Mouse (Mus musculus) heart, adult 8-10 months (tissue): Measurements from ENCODE around the gene Ampd2. TPM values are rescaled to one million over a fixed set of nuclear protein-coding genes. Genes with fewer than 3 reads are reported as not detected.
A peak's percentile ranks its signal among the peaks of the same experiment; 100 is the strongest.

Source experiments
- DNase-seq: peaks from one replicate; pipeline ENCODE4 v3.0.0; 2022; ENCODE audit warnings: low spot score
- total RNA-seq, 4 experiments: library from RNA; stranded (reverse); gene quantifications; 2 replicates each; pipeline ENCODE4 v1.2.4; 2022

Gene Ampd2
- total RNA-seq, 4 experiments from 2014 or later = 3.9 to 5.2 (median 4.7) TPM

DNA sequence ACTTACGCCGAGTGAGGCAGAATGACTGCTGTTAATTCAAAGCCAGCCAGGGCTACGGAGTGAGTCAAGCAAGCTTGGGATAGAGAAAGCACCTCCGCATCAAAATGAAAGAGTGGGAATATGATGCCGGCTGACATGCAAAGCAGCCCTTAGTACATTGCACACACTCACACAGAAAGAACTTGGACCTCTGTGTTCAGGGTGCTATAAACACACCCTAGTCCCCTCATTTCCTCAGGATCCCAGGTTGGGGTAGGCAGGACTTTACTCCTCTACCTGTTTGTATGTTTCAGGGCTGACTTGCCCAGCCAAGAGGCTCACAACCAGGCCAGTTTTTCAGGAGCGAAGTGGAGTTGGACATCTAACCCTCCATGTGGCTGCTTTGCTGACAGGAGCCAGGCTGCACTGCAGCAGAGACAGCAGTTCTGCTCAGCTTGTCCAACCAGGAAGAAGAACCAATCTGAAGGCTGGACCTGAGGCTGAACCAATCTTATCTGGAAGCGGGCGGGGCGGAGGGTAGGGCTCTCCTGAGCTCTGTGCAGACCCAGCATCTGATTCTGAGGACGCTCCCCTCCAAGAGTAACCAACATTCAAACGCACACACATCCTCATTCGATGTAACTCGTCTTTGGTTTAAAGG lies 17.1 kb downstream of the Ampd2 start:
- peak; percentile 36 for DNase-seq

DNA sequence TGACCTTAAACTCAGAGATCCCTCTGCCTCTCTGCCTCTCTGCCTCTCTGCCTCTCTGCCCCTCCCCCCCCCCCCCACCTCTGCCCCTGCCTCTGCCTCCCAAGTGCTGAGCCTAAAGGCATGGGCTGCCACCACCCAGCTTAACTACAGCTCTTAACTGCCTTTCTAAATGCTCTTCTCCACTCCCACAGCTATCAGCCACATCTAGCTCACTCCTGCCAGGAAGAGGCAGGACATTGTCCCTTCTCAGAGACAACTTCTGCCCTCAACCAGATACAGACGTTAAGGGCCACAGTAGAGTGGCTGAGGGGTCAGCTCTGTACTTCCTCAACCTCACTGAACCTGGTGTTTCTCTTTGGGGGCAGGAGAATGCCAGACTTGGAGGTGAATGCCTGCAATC lies 17.6 kb downstream of the Ampd2 start:
- DNase-seq = no peak

DNA sequence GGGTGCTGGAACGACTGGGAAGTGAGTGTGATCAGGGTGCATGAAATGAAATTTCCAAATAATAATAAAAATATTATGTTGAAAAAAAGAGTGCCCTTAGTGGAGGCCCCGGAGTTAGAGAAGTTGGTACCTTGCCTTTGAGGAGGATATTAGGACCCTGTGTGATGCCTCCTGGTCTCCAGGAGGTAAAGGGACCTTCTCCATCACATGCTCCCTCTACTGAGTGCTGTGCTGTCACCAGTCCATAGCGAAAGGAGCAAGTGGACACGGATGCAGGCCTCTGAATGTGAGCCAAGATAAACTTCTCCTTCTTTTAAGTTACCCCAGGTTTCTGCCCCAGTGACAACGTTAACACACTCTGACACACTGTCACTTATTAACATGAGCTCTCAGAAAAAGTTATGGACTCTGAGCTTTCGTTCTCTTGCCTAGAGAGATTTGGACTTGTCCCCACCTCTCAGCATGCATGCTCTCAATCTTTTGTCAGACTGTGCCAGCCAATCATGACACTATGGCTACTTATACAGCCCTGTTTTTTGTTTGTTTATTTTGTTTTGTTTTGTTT lies 19.0 kb downstream of the Ampd2 start:
- DNase-seq = no peak

DNA sequence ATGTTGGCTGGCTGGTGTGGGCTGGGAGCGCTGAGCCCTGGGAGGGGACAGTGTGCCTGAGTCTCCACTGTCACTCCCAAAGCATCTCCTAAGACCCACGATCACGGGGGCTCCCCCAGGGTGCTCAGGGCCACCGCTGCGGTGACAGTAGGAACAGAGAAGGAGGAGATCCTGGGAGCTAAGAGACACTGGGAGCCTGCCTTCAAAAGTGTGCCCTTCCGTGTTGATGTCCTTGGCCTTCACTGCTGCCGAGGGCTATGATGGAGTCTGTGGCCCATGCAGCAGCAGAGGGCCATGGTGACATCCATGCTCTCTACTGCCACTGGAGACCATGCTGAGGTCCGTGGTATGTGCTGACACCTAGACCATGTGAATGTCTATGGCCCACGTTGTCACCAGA lies 20.9 kb downstream of the Ampd2 start:
- no peak for DNase-seq

DNA sequence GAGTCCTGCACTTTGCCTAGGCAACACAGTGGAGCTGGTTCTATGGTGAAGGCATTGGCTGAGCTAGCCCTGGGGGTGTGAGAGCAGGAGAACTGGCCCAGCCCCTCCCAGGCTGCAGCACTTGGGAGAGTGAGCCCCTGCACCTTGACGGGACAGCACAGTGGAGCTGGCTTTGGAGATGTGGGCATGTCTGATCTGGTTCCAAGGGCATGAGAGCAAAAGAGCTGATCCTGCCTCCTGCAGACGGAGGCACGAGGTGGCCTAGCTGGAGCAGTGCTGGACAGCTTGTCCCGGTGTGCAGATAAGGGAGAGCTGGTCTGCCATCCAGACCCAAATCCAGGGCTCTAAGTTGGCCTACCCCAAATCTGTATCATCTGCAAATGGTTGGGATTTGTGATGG lies 21.8 kb downstream of the Ampd2 start:
- no peak for DNase-seq

DNA sequence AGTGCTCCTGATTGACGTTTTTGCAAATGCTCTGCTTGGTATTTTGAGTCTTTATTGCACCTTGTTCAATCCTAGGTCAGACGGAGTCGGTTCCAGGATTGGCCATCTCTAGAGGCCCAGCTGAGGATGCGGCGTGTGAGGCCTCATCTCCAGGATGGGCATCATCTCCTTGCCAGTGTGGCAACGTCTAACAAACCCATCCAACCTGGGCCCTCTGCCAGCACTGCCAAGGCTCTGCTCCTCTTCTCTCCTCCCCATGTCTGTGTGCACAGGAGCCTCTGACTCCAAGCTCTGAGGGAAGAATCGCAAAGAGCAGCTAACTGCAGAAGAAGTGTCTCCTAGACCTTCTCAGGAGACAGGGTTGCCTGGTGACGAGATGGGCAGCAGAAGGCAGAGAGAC lies 23.8 kb downstream of the Ampd2 start:
- DNase-seq = no peak

DNA sequence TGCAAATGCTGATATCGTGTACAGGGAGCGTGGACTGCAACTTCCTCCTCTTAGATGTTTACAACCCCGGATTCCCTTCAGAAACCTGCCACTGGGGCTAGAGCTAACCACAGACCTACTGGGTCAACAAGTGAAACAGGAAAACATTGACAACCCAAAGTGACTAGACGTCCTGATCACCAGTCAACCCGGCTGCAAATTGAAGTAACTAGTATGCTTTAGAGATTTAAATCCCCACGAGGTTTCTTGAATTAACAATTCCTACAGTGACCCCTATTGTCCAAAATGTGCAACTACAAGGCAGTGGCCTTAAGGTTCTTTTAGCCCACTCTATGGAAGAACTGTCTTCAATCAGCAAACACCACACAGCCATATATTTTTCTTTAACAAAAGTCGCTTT lies 25.0 kb downstream of the Ampd2 start:
- peak; percentile 74 for DNase-seq

DNA sequence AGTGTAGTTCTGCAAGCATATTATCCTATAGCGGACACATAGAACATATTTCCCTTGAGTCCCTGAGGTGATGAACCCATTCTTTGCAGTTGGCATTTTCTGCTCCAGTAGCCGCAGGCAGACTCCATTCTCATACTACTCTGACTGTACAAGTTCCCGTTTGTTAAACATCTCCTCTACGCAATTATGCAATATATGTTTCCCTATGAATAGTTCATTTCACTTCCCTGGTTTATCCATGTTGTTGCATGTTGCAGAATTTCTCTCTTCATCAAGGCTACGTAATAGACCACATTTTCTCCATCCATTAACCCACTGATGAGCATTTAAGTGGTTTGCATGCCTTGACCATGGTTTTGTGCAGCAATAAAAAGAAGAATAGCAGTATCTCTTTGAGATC lies 36.0 kb downstream of the Ampd2 start:
- DNase-seq = no peak

DNA sequence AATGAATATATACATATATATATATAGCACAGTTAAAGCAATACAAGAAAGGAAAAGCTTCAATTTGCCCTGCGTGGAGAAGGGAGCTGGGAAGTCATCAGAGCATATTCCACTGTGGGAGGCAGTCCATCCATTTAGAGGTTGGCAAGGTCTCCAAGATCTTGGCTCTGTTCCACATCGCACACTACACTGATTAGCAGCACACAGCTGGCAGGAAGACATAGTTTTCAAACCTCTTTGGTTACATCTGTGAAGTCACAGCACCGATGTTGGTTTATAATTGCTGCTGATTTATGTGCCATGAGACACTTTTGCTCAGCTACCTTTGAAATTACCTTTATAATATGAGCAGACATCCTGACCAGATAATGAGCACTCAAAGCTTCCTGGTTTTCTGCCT lies 38.1 kb downstream of the Ampd2 start:
- no peak for DNase-seq

DNA sequence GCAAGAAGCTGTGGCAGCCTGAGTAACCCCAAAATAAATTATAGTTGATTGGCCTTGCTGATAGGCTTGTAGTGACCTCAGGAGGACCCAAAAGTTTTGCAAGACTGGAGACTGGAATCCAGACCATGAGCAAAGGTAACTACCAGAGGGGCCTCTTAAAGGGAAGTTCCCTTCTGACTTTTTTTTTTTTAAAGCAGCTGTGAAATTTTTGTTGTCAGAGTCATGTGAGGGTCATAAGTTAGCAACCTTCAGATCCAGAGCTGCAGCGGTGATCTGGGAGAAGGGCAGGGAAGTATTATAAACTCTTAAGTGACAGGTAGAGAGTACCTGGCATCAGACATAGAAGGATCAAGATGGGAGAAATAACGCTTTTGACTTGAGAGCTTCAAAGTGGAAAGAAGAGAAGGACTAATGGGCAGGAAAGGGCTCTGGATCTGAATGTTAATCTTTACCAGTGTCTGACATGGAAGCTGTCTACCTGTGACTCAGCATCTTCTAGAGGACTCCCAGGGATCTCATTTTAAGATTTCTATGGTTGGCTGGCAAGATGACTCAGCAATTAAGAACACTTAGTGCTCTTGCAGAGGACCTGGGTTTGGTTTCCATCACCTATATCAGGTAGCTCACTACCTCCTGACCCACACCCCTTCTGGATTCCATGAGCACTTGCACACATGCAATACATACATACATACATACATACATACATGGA lies 39.4 kb downstream of the Ampd2 start:
- DNase-seq = no peak

DNA sequence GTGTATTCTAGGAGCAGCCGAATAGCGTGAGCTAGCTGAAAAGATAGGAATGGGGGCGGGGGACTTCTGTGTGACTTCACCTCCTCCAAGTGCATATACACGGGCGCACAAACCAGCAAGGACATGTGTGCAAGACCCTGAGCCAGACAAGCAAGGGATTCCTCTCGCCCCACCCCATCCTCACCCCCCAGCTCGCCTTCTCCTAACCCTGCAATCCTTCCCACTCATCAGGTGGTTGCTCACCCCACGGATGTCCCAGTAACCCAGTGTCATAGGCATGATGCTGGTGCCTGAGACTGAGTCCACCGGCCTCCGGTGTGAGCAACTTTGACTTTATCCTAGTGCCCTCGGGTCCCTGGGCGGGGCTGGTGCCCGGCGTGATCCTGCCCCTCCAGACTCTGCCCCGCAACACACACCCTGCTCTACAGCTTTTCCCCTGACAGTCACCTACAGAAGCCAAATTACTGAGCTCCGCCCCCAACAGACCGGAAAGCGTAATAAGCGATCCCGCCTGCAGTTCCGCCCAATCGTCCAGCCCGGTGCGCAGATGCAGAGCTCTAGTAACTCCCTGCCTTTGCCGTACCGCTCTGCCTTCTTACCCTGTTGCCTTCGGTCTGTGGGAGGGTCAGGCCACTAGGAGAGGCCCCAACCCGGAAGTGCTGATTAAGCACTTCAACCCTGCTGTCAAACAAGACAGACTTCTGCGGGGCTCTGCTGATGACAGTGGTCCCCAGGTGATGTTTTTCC lies 41.9 kb downstream of the Ampd2 start, which contains the start of gene Gstm4:
TSS of gene Gstm4 (minus strand) at position 501 of the 747 bp plus-strand sequence.
- DNase-seq = peak; percentile 94

DNA sequence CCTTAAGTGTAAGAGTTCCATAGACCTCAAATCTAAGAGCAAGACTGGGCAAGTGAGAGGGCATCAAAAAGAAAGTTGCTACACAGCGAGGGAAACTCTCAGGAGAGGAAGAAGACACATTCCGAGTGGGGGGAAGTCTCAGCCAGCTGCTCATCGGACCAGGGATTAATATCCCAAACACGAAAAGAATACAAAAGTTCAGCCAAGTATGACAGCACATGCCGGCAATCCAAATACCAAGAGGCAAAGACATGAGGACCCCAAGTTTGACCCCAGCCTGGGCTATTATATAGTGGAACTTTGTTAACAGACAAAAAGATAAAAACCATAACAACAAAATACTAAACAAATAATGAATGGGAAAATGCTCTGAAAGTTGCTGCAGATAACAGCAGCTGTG lies 53.3 kb downstream of the Ampd2 start:
- peak; percentile 41 for DNase-seq

DNA sequence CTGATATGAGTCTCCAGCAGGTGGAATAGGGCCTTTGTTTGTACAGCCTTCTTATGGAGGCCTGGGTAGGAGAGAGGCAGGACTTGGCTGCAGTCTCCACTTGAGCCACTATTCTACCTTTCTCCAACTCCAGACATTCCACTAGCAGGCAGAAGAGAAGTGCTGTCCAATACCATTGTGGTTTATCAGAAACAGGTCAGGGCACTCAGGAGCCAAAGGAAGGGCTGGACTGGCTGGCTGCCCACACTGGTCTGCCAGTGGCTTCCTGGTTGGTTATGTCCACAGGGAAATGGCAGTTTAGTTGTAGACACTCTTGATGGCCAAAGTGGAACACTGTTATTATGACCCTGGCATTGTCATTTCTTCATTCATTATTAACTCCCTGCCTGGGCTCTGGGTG lies 54.3 kb downstream of the Ampd2 start:
- no peak for DNase-seq

DNA sequence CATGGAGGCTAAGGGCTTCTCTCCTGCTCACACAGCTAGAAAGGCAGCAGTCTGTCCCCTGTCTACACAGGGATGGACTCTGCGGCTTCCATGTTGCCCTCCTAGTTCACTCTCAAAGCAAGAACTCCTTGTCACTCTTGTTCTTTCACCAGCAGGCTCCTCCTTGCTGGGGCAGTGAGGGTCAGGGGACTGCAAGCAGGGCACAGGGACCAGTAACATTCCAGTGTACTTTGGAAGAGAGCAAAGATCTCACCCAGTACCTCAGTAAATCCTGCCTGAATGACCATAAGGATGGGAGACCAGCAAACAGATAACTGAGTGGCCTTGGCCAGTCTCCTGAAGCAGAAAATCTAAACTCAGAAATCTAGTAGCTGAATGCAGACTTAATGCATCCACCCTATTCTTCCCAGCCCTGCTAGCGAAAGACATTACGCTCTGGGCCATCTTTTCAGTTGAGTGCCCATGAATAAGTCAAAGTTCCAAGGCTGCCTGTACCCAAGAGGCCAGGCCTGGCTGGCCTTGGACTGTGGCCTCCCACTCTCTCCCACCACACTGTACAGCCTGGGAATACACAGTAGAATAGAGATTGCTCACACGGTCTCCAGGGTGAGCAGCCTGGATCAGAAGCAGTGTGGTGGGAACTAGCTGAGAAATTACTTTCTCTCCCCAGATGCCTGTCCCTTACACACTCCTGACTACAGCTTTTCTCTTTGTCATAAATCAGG lies 57.6 kb downstream of the Ampd2 start:
- no peak for DNase-seq

DNA sequence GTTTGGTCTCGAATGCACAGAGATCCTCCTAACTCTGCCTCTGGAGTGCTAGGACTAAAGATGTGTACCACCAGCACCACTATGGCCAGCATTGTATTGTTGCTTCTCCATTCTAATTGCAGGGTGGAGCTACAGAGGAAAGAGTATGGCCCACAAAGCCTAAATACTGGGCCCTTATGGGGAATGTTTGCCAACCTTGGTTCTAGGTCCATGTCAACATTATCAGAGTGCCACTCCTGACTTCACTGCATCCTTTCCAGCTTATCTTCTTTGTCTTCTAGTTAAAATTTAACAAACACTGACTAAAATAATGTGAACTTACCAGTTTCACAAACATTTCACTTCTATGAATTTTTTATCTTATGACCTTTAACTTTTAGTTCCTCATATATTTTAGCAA lies 59.9 kb downstream of the Ampd2 start:
- no peak for DNase-seq

DNA sequence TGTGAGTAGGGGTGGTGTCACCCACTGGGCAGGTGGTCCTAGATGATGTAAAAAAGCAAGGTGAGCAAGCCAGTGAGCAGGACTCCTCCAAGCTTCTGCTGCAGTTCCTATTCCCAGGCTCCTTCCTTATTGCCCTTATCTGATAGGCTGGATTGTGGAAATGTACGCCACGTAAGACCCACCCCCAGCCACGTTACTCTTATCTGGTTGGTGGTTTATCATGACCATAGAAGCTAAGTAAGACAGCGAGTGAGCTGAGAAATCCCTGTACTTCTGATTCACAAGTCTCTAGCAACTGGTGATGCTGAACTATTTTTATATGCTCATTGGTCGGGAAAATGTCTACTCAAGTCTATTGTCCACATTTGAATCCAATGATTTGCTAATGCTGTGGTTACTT lies 60.4 kb downstream of the Ampd2 start:
- no peak for DNase-seq

DNA sequence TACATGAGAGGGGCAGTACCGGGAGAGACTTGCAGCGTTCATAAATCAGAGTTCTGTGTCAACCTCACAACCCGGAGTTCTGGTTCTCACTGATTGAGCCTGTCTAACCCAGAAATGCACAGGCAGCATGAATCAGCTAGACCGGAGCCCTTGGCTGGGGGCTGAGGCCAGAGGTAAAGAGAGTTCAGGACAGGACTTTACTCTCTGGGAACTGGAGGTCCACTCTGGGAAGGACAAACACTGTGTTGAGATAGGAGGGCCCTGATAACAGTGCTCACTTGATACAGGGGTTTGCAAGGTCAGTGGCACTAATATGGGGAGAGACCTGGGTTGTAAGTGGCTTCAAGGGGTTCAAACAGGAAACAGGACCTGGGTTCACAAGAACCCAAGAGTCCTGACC lies 61.1 kb downstream of the Ampd2 start:
- DNase-seq = no peak

Other genes starting within 250 kb of the Ampd2 start
- not detected for gene Eps8l3, start 209.4 kb downstream of the Ampd2 start, total RNA-seq
- 10 to 100 TPM; 48.4 to 59.4 (median 52.4) TPM for gene Gstm5, start 190.8 kb downstream of the Ampd2 start, total RNA-seq
- gene Gstm7, start 154.8 kb downstream of the Ampd2 start, total RNA-seq = 100 to 1,000 TPM in 1 of 4 experiments, 10 to 100 TPM in 3; 87.6 to 100 (median 91.6) TPM
- 1 to 10 TPM; 3.4 to 6.0 (median 5.0) TPM for gene Gstm6, start 142.9 kb downstream of the Ampd2 start, total RNA-seq
- not detected for gene Gstm3, start 117.4 kb downstream of the Ampd2 start, total RNA-seq
- 100 to 1,000 TPM; 237 to 300 (median 263) TPM for gene Gstm2, start 100.2 kb downstream of the Ampd2 start, total RNA-seq
- gene Gstm1, start 68.7 kb downstream of the Ampd2 start, total RNA-seq = 100 to 1,000 TPM; 385 to 498 (median 396) TPM
- 10 to 100 TPM; 12.6 to 14.4 (median 13.3) TPM for gene Gstm4, start 41.8 kb downstream of the Ampd2 start, total RNA-seq
- gene Gnat2, start 6.1 kb upstream of the Ampd2 start, total RNA-seq = under 1 TPM in 2 of 4 experiments, not detected in 2; 0.28 to 0.47 TPM
- gene Gnai3, start 59.5 kb upstream of the Ampd2 start, total RNA-seq = 10 to 100 TPM; 12.7 to 15.9 (median 13.0) TPM
- gene Gpr61, start 68.2 kb upstream of the Ampd2 start, total RNA-seq = not detected
- 10 to 100 TPM; 17.2 to 18.9 (median 18.1) TPM for gene Amigo1, start 99.7 kb upstream of the Ampd2 start, total RNA-seq
- gene Cyb561d1, start 114.6 kb upstream of the Ampd2 start, total RNA-seq = 1 to 10 TPM; 5.4 to 8.3 (median 6.5) TPM
- 1 to 10 TPM; 1.7 to 2.7 (median 2.3) TPM for gene Atxn7l2, start 124.3 kb upstream of the Ampd2 start, total RNA-seq
- gene Sypl2, start 140.0 kb upstream of the Ampd2 start, total RNA-seq = 1 to 10 TPM; 1.3 to 2.4 (median 2.1) TPM
- 10 to 100 TPM; 46.3 to 59.0 (median 50.8) TPM for gene Psma5, start 170.3 kb upstream of the Ampd2 start, total RNA-seq
- 10 to 100 TPM; 17.5 to 20.2 (median 19.0) TPM for gene Sort1, start 197.4 kb upstream of the Ampd2 start, total RNA-seq